Mouse (Mus musculus): ENCODE results near the gene Olfr750.

Gene Olfr750

GRCm38 (mm10) chr14:51088166-51088969, 14.1 kb upstream of the Olfr750 start:
- DNase-seq (ENCODE audit: low read depth, low spot score) = peak; percentile 87

- DNase-seq (ENCODE audit: low read depth, low spot score) = peak; percentile 28
Measured at GRCm38 (mm10) chr14:51087762-51088161, 13.5 kb upstream of the Olfr750 start.

- DNase-seq (ENCODE audit: low read depth, low spot score) = no peak
Measured at GRCm38 (mm10) chr14:51085911-51086310, 11.7 kb upstream of the Olfr750 start.

- DNase-seq (ENCODE audit: low read depth, low spot score) = no peak
Measured at GRCm38 (mm10) chr14:51085086-51085485, 10.9 kb upstream of the Olfr750 start.

GRCm38 (mm10) chr14:51083805-51084204, 9.6 kb upstream of the Olfr750 start:
- no peak for DNase-seq (ENCODE audit: low read depth, low spot score)

- DNase-seq (ENCODE audit: low read depth, low spot score) = peak; percentile 81
Measured at GRCm38 (mm10) chr14:51082599-51083581, 8.7 kb upstream of the Olfr750 start.

GRCm38 (mm10) chr14:51081035-51081434, 6.8 kb upstream of the Olfr750 start:
- no peak for DNase-seq (ENCODE audit: low read depth, low spot score)

- no peak for DNase-seq (ENCODE audit: low read depth, low spot score)
Measured at GRCm38 (mm10) chr14:51079180-51079579, 4.9 kb upstream of the Olfr750 start.

- peak; percentile 91 for DNase-seq (ENCODE audit: low read depth, low spot score)
Measured at GRCm38 (mm10) chr14:51069617-51070016, 4.6 kb downstream of the Olfr750 start.

GRCm38 (mm10) chr14:51068956-51069355, 5.3 kb downstream of the Olfr750 start:
- no peak for DNase-seq (ENCODE audit: low read depth, low spot score)

GRCm38 (mm10) chr14:51060761-51061160, 13.5 kb downstream of the Olfr750 start:
- DNase-seq (ENCODE audit: low read depth, low spot score) = no peak

GRCm38 (mm10) chr14:51057401-51057831, 16.8 kb downstream of the Olfr750 start, which contains the start of gene Rnase12:
TSS of gene Rnase12 (minus strand) at chr14:51057661.
- no peak for DNase-seq (ENCODE audit: low read depth, low spot score)

GRCm38 (mm10) chr14:51054243-51055237, 19.7 kb downstream of the Olfr750 start:
- peak; percentile 35 for DNase-seq (ENCODE audit: low read depth, low spot score)

- DNase-seq (ENCODE audit: low read depth, low spot score) = no peak
Measured at GRCm38 (mm10) chr14:51053176-51053575, 21.1 kb downstream of the Olfr750 start.

- DNase-seq (ENCODE audit: low read depth, low spot score) = no peak
Measured at GRCm38 (mm10) chr14:51051941-51052340, 22.3 kb downstream of the Olfr750 start.

- DNase-seq (ENCODE audit: low read depth, low spot score) = no peak
Measured at GRCm38 (mm10) chr14:51050063-51050462, 24.2 kb downstream of the Olfr750 start, which contains the start of gene Rnase11. TSS of gene Rnase11 (minus strand) at chr14:51050163.

GRCm38 (mm10) chr14:51047846-51048245, 26.4 kb downstream of the Olfr750 start:
- DNase-seq (ENCODE audit: low read depth, low spot score) = no peak

- no peak for DNase-seq (ENCODE audit: low read depth, low spot score)
Measured at GRCm38 (mm10) chr14:51041769-51042168, 32.5 kb downstream of the Olfr750 start, which contains the start of gene Rnase9. TSS of gene Rnase9 (minus strand) at chr14:51041869.

GRCm38 (mm10) chr14:51036214-51036613, 38.0 kb downstream of the Olfr750 start:
- DNase-seq (ENCODE audit: low read depth, low spot score) = no peak

- DNase-seq (ENCODE audit: low read depth, low spot score) = no peak
Measured at GRCm38 (mm10) chr14:51035206-51035605, 39.0 kb downstream of the Olfr750 start.

All from ZHBTc4 (cell line).